Mouse (Mus musculus) heart, postnatal 36 days (tissue): ENCODE measurements at regions not wholly inside any gene's neighbourhood (a gene's known extent, or its start where the extent isn't known, plus 50 kb on each side); places are given as distances from the start of the nearest gene placed in this dataset.
A peak's percentile ranks its signal among the peaks of the same experiment; 100 is the strongest.

ENCODE experiments used
- DNase-seq, 2 experiments: peaks; one replicate each; pipeline ENCODE4 v3.0.0; 2021 to 2022
- intact Hi-C: fragments of 180-260 bp; cut with DNase I; formaldehyde crosslinking; loops from one replicate; pipeline ENCODE4 v1.15.1; 2025

DNA sequence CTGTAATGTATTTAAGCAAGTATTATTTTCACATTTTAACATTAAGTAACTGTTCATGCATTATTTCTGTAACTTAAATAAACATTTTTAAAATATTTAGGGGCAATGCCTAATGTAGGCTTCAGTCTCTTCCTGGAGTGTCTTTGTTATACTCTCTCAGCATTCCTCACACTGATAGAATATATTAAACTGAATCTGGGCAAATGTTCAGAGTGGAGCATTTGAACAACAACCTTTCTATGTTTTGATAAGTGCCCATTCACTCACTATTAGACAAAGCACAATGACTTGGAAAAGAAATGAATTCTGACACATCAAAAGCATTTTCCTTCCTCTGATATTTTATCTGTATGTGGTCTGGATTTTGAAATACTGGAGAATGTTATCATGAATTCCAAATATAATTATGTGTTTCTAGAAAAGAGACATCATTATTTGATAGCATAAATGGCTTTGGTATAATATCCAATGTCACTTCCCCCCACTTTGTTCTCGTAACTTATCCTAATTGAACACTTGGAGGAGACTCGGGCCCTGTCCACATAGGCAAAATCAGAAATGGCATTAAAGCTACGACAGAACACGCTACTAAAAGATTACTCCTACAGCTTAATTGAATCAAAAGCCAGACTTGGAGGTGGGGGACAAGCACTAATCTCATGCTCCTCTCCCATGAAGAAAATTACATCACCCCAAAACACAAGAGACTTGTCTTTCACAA lies 127.1 kb upstream of the Spred2 start:
- no peak for DNase-seq
- intact Hi-C loops, result no loop called here

DNA sequence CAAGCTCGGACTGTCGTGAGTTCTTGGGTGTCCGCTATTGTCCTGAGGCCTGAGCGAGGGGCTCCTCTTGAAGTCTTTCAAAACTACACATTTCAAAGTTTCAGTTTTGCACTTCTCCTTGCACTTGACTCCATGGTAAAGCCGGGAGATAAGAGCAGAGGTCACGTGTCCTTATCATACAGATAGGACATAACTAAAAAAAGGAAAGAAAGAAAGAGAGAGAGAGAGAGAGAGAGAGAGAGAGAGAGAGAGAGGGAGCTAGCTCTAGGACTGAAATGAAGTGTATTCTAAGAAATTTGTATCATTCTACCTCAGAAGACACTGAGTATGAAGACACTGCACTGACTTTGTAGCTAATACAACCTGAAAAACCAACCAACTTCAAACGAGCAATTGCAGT lies 114.8 kb upstream of the Spred2 start:
- no peak for DNase-seq
- intact Hi-C loops, result no loop called here

DNA sequence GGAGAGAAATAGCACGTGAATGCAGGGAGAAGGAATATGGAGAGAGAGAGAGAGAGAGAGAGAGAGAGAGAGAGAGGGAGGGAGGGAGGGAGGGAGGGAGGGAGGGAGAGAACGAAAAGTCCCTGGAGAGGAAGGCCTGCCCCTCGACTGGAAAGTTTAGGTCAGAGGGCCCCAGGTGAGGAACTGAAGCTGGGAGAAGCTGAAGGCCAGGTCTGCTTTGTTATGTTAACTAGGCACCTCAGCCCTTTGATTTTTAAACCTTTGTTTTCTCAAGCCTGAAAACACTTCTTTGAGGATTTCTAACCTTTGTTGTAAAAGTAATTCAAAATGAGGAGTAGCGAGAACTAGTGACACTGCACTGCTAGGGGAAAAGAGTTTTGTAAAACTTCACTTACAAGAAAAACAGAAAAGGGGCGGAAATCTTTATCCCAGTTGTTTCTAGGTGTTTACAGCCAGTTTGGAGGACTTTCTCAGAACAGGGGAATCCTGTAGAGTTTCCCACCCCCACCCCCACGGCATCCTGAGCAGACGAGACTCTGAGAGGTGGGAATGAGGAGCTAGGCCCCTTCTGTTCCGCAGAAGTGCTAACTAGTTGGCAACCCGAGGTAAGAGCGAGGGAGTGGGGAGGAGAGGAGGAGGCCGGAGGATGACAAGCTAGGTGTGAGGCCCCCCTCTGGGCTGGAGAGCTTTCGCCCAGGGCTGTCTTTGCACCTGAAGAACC lies 112.7 kb upstream of the Spred2 start:
- no peak for DNase-seq
- intact Hi-C loops, result no loop called here

DNA sequence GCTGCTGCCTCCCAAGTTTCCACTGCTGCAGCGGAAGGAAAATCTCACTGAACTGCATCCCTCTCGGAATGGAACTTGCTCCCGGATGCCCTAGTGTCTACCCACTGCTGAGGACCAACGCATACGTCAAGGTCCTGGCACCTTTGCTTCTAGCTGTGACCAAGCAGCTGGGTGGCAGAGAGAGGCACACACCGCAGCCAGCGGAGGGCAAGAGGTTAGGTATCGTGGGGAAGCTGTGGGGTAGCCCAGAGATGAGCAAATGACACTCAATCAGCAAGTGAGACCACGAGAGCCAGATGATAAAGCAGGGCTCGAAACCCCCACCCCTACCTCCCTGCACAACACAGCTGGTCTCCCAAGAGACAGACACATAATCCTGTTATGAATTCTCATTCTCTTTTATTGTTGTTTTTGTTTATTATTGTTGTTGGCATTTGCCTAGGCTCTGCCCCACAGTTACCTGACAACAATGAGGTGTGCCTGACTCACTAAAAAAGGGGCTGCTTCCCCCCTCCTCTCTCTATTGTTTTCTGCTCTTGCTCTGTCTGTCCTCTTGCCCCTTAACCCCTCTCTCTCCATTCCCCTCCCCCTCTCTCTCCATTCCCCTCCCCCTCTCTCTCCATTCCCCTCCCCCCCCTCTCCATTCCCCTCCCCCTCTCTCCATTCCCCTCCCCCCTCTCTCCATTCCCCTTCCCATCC lies 112.0 kb upstream of the Spred2 start:
- intact Hi-C loops, result no loop called here

DNA sequence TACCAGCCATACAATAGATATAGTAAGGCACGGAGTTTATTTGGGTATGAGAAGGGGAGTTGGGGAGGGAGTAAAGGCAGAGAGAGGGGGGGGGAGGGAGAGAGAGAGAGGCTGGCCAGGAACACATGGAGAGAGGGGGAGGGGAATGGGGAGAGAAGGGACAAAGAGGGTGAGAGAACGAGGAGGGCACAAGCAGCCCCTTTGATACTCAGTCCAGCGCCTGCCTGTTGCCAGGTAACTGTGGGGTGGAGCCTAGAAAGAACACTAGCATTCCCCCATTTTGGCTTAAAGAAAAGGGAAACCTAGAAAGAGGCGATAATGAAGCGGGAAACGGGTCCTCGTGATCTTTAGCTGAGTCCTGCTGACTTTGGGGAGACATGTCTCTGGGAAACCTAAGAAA lies 110.6 kb upstream of the Spred2 start:
- DNase-seq, result no peak
- intact Hi-C loops, result no loop called here

More for the DNA sequence above, 112.0 kb upstream of the Spred2 start:
- no peak for DNase-seq

DNA sequence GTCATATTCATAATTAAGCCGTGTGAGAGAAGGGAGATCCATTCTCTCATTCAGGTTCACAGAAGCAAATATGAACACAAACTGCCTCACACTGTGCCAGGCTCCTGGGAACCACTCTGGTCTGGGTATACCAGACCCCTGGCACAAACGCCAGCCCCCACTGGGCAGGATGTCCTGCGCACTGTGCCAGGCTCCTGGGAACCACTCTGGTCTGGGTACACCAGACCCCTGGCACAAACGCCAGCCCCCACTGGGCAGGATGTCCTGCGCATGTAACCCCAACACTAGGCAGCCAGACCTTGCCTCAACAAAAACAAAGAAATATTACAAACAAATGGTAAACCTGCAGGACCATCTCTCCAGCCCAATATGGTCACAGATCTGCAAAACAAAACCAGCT lies 101.2 kb upstream of the Spred2 start:
- intact Hi-C loops, result loop anchor here (2.0 to 10.0 kb wide), 3 partner anchors 372 to 578 kb away; partner anchors contain the start of gene Cep68
- DNase-seq, result no peak

DNA sequence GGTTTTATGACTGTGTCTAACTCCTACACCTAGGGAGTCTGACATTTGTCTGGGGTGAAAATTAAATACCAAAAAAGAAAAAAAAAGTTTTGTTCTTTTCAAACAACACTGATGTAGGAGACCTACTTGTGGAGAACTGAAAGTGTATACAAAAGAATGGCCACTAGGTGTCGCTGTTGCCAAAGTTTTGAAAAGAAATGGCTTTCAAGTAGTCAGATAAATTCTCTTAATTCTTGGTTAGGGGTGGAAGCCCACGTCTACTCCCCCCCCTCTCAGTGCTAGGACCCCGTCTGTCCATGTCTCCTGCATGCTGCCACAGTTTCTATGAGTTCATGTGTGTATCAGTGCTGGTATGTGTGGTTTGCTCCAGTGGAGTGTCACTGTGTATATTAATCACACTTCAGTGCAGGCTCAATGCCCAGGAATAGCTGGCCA lies 100.7 kb upstream of the Spred2 start:
- intact Hi-C loops, result loop anchor here (2.0 to 10.0 kb wide), 3 partner anchors 371 to 577 kb away; partner anchors contain the start of gene Cep68
- DNase-seq, result peak; percentile 62 to 66

DNA sequence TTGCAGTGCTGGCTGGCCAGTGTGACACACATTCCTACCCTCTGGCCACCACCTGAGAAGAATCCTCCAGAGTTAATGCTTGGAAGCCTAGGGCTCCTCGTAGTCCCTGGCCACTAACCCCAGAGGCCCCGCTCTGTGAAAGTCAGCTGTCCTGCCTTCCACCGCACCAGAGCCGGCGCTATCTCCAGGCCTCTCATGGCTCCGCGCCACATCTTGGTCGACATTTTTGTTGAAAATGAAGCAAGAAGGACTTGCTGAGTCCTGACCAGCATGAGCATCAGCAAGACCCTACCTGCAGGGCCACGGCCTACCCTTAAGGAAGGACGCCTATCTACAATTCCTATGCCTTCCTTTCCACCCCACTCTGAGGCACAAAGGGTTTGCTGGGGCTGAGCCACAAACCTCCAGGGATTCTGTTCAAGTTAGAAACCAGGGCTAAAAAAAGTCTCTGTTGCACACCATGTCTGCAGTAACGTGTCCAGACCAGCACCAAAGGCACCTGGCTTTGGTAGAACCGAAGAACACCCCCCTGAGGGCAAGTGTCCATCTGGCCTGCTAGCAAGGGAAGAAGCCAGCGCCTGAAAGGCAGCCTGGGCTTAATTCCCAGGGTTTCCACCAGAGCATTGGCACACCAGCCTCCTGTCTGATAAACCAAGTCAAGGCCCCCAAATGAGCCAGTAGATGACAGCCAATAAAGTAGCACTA lies 97.5 kb upstream of the Spred2 start:
- intact Hi-C loops, result loop anchor here (10.0 kb wide), 2 partner anchors 368 to 418 kb away; partner anchors contain the start of gene Cep68
- no peak for DNase-seq

DNA sequence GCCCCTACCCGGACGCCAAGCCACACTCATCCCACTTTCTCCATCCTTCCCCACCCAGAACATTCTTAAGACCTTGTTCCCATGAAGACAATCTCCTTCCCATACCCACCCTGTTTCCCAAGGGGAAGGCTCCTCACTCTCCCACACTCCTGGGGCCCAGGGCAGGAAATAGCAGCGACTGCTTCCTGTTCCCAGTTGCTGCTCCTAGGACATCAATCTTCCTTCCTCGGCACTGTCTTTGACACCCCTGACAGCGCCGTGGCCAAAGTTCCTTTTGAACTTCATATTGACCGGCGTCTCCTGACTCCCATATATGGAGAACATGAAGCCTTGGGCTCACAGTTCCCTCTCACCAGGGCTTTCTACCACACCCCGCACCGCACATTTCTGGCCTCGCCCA lies 96.2 kb upstream of the Spred2 start:
- intact Hi-C loops, result loop anchor here (10.0 kb wide), 2 partner anchors 367 to 417 kb away; partner anchors contain the start of gene Cep68
- no peak for DNase-seq

DNA sequence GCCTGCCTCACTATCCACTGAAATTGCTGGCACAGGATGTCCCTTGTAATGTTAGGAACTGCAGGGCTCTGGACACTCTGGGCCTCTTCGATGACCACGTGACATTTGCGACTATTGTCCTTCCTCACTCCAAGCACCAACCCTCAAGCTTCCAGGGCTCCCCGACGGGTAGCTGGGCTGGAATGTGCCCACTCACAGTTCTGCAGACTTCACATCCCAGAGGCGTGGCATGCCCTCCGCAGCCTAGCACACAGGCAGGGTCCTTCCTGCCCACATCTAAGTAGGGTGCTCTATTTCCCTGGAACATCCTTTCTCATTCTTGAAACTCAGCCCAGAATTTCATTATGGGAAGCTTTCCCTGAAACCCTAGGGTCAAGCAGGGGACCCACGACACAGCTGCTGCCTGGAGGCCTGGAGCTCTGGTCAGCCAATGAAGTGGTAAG lies 95.2 kb upstream of the Spred2 start:
- intact Hi-C loops, result loop anchor here (10.0 kb wide), 2 partner anchors 366 to 416 kb away; partner anchors contain the start of gene Cep68
- DNase-seq, result no peak

DNA sequence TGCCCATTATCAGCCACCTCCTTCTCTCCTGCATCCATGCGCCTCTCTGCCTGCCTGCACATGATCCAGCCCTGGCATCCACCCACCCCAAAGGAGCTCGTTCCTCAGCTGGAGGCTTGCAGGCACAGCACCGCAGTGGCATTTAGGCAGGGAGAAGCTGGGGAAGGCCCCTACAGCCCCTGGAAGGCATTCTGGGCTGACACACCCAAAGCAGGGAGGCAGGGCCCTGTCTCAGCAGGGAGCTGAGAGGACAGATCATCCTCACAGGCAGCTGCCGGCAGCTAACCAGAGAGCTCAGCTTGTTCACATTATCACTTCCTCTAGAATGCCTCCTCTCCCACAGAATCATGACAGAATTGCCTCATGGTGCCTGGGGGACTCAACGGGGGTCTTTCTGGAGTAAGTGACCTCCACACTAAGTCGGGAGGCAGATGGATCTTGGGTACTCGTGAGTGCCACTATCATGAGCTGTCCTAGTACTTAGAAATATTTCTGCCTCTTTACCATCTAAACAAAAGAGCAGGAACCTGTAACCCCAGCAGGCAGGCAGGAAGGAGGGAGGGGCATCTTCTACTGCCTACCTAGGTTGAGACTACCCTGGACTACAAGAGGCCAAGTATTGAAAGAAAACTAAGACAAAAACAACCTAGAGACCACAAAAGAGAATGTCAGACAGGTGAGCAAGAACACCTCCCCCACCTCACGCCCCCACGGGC lies 94.5 kb upstream of the Spred2 start:
- no peak for DNase-seq
- intact Hi-C loops, result loop anchor here (1.0 to 10.0 kb wide), 5 partner anchors 89 to 415 kb away; partner anchors contain the start of gene Cep68

DNA sequence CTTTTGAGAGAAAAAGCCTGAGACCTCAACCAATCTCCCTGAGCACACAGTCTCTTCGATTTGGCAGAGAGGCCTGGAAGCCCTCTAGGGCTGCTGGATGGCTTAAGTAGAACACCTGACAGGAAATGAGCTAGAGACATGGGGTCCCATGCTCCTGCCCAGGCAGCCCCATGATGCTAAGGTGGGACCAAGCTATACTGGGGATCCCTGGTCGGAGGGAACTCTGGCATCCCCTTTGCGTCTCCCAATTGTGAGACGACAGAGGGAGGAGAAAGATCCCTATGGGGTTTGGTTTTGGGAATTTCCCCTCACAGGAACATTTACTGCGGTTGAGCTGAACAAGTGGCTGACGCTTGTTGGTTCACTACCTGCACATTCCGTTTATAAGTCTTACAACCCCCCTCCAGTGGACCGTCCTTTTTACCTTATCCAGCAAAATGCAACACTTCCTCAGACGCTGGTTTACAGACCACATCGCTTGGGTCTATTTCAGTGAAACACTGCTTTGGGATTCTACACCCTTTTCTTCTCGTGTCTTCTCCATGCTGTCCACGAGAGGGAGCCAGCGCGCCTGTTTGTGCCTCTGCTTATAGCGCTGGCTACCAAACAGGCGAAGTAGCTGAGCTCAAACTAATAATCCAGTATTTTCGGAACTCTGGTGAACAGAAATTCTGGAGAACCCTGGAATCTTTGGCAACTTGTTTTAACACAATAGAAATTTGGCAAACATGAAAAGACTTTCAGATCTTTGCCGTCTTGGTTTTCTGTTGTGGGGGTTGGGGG lies 93.7 kb upstream of the Spred2 start:
- intact Hi-C loops, result loop anchor here (1.0 to 2.0 kb wide), 3 partner anchors 88 to 242 kb away; no protein-coding TSS in a partner anchor
- peak; percentile 79 to 85 for DNase-seq

DNA sequence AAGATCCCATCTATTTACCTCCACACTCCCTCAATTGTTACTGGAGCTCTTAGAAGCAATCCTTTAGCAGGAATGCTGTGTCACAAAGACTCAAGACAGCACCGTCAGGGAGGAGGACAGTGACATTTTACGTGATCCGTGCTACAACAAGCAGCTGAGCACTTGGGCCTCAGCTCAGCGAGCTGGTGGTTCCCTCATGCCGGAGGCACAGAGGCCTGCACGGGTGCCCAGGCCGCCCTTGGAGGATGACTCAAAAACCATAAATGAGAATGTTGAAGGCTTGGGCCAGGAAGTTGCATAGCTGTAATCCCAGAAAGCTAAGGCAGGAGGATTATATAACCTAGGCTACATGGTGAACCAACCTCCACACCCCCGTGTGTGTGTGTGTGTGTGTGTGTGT lies 89.6 kb upstream of the Spred2 start:
- intact Hi-C loops, result no loop called here
- DNase-seq, result no peak

DNA sequence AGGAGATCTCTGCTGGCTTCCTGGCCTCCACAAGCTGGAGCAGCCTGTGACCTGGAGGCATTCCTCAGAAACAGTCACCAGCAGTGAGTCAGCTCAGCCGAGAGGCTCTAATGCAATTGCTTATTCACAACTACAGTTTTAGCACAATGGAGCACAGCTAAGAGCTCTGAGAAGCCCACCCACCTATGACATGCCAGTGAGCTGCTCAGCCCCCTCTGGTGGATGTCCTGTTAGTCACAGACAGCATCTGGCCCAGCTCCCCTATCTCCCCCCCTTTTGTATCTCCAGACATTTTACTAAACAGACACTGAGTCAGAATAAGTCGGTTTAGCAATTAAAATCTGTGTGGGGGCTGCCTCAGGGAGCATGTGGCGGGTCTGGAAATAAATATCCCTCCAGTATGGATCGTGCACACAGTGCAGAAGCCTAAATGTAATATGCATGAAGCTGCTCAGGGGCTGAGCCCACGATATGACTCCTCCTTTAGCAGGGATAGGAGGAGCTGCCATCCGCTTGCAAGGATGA lies 88.9 kb upstream of the Spred2 start:
- intact Hi-C loops, result no loop called here
- DNase-seq, result no peak

DNA sequence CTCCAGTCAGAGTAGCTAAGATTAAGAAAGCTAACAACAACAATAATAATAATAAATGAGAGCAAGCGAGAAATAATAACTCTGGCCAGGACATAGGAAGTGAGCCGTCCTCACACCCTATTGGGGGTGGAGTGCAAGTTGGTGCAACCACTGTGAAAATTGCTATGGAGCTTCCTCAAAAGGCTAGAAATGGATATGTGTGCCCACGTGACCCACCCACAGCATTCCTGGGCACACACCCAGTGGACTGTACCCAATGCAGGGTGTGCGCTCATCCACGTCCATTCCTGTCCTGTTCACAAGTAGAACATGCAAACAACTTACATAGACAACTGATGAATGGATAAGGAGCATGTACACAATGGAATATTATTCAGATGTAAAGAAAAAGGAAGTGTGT lies 85.2 kb upstream of the Spred2 start:
- intact Hi-C loops, result no loop called here
- DNase-seq, result no peak

DNA sequence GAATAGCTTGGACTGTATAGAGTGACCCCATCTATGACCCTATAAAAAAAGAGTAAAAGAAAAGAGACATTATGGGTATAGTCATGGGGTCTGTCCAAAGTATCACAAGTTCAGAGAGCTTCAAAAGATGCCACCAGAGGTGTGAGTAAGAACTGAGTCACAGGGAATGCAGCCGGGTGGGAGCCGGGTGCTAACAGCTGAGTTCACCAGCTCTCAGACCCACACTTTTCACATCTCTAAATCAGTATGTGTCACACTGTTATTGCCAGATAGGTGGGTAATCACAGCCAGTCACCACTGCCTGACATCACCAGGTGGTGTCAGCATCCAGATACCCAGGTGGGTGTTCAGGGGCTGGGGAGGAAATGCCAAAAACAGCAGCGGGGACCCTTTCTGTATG lies 81.1 kb upstream of the Spred2 start:
- intact Hi-C loops, result no loop called here
- DNase-seq, result no peak

DNA sequence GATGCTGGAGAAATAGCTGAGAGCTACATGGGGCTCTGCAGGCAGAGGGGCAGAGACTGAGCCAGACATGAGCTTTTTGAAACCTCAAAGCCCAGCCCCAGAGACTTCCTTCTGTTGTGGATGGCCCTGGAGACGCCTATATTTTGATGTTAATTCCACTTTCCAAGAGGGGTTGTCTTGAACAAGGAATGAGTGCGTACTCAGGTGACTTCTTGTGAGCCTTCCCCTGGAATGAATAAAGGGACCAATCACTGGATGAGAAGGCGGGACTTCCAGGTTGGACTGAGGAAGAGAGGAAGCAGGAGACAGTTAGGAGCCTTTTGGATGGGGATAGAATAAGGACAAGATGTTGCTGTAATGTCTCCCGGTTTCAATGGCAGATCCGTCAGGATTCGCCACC lies 76.3 kb upstream of the Spred2 start:
- DNase-seq, result no peak
- intact Hi-C loops, result no loop called here

DNA sequence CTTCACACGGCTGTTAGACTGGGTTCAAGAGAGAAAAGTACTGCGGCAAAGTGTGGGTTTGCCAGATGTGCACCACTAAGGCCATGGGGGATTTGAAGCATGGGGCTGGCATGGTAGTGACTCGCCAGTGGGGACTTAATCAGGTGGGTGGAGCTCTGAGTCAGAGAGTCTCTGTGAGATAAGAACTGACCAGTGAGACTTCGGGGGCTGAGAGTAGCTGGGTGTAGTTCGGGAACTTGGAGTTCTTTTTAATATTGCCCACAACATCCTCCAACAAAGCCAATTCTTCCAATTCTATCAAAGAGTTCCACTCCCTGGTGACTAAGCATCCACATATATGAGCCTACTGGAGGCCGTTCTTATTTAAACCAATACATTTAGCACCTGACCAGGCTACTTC lies 75.8 kb upstream of the Spred2 start:
- no peak for DNase-seq
- intact Hi-C loops, result no loop called here

DNA sequence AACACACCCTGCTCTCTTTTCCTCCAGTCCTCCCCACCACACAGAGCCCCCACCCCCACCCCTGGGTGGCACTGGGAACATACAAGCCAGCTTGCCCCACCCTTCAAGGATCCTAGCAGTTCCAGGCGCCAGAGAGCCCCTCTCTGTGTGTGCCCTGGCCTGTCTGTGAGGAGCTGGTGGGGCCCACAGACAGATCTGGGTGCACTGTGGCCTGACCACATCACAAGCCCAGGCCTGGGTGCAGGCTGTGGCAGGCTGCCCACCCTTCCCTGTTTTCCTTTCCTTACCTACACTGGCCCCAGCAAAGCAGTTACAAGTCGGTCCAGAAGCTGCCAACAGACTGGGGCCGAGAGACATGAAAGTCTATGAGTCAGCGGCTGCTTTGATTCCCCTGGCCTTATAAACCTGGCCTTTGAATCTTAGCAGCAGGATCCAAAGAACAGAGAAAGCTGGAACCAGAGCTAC lies 74.8 kb upstream of the Spred2 start:
- DNase-seq, result no peak

More for the DNA sequence above, 74.8 kb upstream of the Spred2 start:
- intact Hi-C loops, result no loop called here
